Mouse (Mus musculus): ENCODE data around the gene Clec5a.

DNA sequence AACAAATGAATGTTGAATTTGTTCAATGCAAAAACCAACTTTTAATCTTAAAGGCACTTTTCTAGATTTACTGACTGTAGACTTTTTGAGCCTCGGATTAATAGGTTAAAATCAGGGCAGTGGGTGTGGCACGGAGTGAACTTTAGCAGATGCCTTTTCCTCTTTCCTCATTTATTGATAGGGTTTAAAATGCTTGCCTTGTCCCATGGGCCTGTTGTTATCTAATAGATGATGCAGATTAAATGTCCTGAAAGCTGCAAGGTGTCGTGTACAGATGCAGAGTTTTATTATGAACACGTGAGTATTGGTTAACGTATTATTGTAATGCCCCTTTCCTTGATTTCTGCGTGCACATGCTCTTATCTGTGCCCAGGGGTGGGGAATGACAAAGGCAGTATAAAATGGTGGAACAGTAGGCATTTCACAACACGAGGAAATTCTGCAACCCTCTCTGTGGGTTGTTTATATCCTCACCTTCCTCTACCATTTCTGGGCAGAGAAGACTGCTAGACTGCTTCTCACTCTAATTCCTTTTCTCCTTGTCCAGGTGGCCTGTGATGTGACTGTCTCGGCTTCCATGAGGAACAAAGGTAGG is 42.9 kb upstream of the Clec5a start, which contains the start of gene Mgam:
- TF ChIP-seq CTCF (IDR thresholded peaks at IDR 0.05; ENCODE audit: low read depth, low read length), result no peak
- no peak for TF ChIP-seq POLR2AphosphoS5 (IDR thresholded peaks at IDR 0.05; ENCODE audit: insufficient replicate concordance, low read depth, low read length)
- no peak for TF ChIP-seq GATA2 (IDR thresholded peaks at IDR 0.05; ENCODE audit: borderline replicate concordance, low read depth, low read length)
- no peak for TF ChIP-seq GATA1 (IDR thresholded peaks at IDR 0.05; ENCODE audit: borderline replicate concordance, low read length)
